Mouse (Mus musculus): ENCODE results near the gene Anp32e.

DNA sequence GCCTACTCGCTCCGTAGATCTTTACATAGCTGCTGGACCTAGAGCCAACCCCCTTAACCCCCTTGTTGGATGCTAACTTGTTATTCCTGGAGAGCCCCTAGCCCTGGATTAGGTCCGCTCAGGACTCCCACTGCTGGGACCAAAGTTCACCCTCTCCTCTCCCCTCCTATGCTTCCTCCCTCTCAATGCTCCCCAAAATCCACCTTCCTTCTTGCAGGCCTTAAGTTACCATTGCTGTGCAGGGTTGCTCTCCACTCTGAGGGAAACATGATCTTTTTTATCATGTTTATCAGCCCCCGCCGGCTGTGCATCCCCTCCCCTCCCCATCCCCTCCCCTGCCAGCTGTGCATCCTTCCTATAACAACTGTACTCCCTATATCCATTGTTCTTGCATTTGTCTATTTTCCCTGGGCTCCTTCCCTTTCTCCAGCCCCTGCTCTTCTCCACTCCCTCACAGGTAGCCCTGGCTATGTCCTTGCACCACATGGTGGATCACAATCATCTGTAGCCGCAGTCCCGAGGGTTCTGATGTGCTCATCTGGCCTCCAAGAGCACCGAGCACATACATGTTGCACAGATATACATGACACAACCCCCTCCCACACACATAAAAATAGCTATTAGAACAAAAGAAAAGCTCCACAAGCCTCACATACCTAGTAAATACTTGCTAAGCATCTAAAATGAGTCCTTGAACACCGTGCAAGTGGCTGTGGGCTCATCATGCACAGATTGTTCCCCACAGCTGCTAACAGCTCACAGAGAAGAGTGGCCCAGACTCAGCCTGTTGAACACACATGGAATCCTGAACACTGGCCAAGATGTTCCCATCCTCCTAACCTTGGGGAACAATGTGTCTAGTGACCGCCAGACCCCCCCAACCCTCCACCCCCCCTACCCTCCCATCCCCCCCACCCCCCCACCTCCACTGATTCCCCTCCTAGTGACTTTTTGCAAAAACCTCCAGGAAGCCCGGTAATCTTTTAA, 36.7 kb upstream of the Anp32e start:
- no peak for TF ChIP-seq CTCF (IDR thresholded peaks at IDR 0.05; ENCODE audit: borderline replicate concordance, insufficient read depth, low read length)
- no peak for TF ChIP-seq POLR2A (IDR thresholded peaks at IDR 0.05; ENCODE audit: low read depth, low read length)
